Mouse (Mus musculus): ENCODE measurements at regions not wholly inside any gene's neighbourhood (a gene's known extent, or its start where the extent isn't known, plus 50 kb on each side); places are given as distances from the start of the nearest gene placed in this dataset.

DNA sequence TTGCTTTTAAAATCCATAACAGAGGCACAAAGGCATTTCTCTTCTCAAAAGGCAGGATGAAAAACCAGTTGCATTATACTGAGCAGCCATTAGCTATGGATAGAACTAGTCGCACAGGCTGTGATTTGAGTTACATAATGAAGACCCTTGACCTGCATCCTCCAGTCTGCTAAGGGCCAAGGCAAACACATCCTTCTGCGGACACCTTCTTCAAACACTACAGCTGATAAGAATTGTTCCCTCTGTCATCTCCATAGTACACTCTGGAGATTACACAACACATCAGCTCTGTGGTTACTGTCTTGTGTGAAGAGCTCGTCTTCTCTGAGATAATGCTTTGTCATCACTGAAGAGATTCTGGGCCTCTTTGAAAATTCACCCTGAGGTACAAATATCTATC, 307.3 kb upstream of the Clint1 start:
- no peak for ATAC-seq (replicated peaks in 1 of 2; ENCODE audit: insufficient read depth in 1 of 2, low FRiP score in 2 of 2, low TSS enrichment in 1 of 2, low read depth in 1 of 2, poor library complexity in 2 of 2, severe bottlenecking in 2 of 2)

DNA sequence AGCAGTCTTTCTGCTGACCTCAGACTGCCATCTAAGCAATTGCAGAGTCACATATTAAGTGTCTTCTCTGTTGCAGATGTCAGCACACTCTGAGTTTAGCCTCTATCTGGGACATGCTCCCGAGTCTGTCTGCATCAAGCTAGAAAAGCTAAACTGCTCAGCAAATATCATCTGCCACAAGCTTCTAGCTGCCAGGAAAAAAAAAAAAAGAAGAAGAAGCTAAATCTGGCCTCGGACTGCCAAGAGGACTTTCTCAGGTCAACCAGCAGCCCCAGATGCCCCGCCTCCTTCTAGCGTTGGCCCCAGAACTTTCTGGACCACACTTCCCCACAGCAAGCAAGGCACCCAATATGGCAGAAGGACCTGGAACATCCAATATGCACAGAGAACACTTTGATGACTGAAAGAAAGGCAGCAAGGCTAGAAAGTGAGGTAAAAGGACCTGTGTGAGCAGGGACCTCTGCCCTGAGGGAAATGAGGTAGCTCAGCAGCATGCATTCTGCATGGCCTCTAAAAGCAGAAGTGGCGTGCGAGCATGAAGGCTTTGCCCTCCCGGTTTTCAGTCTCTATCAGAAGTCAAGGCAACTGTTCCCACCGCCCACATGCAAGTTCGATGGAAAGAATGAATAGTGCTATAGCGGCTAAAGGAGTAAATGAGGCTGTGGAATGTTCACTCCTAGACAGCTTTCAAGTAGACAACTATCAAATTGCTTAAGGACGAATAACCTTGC, 305.8 kb upstream of the Clint1 start:
- peak; percentile 27 to 68; a peak in 1 of 4 replicates for ATAC-seq (replicated peaks in 1 of 2; ENCODE audit: insufficient read depth in 1 of 2, low FRiP score in 2 of 2, low TSS enrichment in 1 of 2, low read depth in 1 of 2, poor library complexity in 2 of 2, severe bottlenecking in 2 of 2)

DNA sequence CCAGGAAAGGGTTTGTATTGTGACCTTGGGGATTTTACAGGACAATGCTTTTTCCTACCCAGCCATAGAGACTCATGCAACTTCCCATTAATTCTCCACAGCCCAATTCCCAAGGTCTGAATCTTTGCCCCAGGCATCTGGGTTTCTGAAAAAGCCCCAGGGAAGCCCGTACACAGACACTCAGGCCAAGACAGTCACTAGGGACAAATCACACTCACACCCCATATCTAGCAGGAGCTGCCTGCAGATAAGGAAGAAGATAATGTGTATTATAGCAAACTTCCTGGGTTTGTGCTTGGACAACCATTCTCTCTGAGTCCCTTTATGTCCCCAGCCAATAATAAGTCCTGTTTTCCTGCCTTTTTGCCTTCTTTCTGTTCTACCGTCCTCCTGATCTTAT, 305.0 kb upstream of the Clint1 start:
- no peak for ATAC-seq (replicated peaks in 1 of 2; ENCODE audit: insufficient read depth in 1 of 2, low FRiP score in 2 of 2, low TSS enrichment in 1 of 2, low read depth in 1 of 2, poor library complexity in 2 of 2, severe bottlenecking in 2 of 2)

DNA sequence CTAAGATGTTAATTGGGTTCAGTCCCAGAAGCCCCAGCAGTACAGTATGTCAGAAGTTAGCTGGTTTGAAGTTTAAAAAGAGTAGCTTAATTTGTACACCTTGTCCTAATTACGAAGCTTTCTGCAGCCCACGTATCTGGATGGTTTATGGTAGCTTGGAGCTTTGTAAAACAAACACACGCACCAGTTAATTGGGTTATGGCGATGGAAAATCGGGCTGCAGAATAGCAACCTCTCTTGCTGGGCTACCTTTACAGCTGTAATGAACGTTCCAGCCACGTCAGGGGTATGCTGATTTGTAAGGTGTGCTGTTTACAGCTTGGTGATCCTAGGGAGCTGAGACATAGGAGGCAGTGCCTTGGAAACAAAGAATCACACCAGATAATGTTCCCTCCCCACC, 301.5 kb upstream of the Clint1 start:
- no peak for ATAC-seq (replicated peaks in 1 of 2; ENCODE audit: insufficient read depth in 1 of 2, low FRiP score in 2 of 2, low TSS enrichment in 1 of 2, low read depth in 1 of 2, poor library complexity in 2 of 2, severe bottlenecking in 2 of 2)

DNA sequence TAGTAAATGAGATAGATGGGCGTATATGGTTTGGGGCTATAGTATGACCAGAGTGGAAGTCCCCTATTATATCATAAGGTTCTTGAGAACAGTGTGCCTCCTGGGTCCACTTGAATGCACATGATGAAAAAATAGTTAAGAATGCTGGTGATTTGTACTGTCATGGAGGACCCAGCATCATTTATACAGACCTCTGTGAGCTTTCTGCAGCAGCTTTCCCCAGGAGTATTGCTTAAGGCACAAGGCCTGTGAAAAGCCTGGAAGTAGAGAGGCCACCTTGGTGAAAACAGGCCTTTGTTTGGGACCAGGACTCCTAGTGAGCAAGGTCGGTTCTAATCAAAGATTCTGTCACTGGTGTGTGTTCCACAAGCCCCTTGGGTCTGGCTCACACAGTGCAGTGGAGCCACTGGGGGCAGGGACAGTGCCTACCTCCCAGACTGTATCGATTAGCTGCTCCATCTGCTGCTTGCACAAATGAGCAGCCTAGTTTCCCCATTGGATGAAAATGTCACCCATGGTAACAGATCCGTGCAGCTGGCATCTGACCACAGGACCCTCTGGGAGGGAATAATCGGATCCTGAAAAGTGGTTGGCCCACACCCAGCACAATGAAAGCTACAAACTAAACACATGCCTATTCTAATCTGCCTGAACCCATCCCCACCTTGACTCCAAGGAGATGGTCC, 274.2 kb upstream of the Clint1 start:
- no peak for ATAC-seq (replicated peaks in 1 of 2; ENCODE audit: insufficient read depth in 1 of 2, low FRiP score in 2 of 2, low TSS enrichment in 1 of 2, low read depth in 1 of 2, poor library complexity in 2 of 2, severe bottlenecking in 2 of 2)

DNA sequence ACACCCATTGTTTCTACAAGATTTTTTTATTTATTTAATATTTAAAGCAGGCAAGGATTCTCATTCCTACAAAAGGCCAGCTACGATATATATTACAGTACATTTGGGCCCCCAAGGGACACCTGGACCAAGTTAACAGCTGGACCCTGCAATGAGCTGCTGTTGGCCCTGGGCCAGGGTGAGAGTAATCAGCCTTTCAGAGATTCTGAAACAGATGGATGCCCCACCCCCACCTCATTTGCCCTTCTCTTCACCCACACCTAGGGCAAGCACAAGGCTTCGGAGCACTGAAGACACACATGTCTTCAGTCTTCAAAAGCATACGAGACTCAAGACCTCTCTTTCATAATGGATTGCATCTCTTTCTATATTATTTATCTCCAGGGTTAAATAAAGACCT, 259.5 kb upstream of the Clint1 start:
- no peak for ATAC-seq (replicated peaks in 1 of 2; ENCODE audit: insufficient read depth in 1 of 2, low FRiP score in 2 of 2, low TSS enrichment in 1 of 2, low read depth in 1 of 2, poor library complexity in 2 of 2, severe bottlenecking in 2 of 2)

DNA sequence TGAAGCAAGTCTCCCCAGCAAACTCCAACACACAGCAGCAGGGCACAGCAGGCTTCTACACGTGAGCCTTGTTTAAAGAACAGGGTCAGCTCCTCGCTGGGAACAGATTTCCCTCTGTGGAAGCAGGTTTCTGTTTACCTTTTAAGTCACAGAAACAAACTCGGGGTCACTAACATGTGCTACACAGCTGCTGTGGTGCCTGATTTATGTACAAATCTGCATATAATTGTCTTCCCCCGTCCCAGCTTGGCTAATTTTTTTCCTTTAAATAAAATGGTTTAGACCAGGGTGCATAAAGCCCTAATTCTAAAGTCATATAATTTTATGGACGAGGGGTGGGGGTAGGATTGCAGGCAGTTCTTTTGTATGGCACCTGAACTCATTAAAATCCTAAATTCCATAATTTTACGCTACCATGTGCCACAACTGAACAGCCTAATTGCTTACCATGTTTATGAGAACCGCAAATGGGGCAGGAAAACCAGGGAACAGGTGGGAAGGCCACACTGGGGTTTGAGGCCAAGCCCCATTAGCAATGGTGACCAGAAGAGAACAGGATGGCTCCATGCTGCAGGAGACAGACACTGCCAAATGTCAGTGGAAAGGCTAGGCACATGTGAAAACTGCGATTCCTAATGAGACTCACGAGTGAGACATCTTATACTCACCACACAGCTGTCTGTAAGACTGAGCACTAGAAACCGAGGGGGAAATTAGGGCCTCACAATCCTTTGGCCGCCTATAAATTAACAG, 258.8 kb upstream of the Clint1 start:
- ATAC-seq (replicated peaks in 1 of 2; ENCODE audit: insufficient read depth in 1 of 2, low FRiP score in 2 of 2, low TSS enrichment in 1 of 2, low read depth in 1 of 2, poor library complexity in 2 of 2, severe bottlenecking in 2 of 2), result no peak

DNA sequence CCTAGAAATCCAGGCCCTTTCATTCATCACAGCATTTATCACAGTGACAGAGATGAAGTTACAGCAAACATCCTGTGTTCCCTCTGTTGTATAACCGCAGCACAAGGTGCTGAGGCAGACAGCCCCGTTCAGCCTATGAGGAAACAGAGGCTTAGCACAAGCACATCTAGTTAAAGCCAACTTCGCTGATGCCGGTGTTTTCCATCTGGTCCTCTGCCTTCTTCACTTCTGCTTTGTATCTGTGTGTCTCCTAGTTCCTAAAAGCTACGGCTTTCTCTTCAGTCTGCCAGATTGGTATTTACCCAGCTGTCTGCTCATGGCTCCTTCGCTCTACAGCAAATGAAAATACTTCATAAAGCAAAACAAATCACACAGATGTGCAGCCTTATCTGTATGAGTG, 256.5 kb upstream of the Clint1 start:
- ATAC-seq (replicated peaks in 1 of 2; ENCODE audit: insufficient read depth in 1 of 2, low FRiP score in 2 of 2, low TSS enrichment in 1 of 2, low read depth in 1 of 2, poor library complexity in 2 of 2, severe bottlenecking in 2 of 2), result no peak

DNA sequence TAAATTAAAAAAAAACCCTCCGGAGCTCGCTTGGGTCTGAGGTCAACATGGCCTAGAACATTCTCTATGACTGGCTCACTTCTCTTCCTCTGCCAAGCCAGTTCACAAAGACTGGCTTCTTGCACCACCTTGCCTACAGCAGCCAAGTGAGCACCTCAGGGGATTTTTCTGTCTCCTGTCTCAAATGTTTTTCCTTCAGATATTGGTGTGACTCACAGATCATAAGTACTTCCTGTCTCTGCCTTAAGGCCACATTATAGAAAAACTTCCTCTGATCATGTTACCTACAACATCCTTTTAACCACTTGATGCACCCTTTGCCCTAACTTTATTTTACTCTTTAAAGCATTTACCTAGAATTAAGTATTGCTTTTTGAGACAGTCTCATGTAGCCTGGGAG, 230.0 kb upstream of the Clint1 start:
- no peak for ATAC-seq (replicated peaks in 1 of 2; ENCODE audit: insufficient read depth in 1 of 2, low FRiP score in 2 of 2, low TSS enrichment in 1 of 2, low read depth in 1 of 2, poor library complexity in 2 of 2, severe bottlenecking in 2 of 2)

DNA sequence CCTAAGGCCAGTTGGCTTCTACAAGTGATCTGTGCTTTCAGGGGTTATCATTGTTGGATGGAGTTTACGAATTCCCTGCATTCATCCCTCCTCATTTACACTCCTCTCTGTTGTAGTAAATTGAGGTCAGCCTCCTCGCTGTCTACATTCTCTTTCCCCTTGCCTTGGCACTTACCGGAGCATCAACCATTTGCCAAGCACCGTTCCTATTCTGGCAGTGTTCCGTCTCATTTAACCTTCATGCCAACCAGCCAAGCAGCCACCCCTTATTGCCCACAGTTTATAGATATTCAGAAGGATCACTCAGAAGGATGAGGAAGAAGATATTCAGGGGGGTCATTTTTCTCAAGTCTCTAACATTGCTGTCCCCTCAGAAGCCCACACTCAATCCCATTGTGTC, 229.2 kb upstream of the Clint1 start:
- ATAC-seq (replicated peaks in 1 of 2; ENCODE audit: insufficient read depth in 1 of 2, low FRiP score in 2 of 2, low TSS enrichment in 1 of 2, low read depth in 1 of 2, poor library complexity in 2 of 2, severe bottlenecking in 2 of 2), result no peak

DNA sequence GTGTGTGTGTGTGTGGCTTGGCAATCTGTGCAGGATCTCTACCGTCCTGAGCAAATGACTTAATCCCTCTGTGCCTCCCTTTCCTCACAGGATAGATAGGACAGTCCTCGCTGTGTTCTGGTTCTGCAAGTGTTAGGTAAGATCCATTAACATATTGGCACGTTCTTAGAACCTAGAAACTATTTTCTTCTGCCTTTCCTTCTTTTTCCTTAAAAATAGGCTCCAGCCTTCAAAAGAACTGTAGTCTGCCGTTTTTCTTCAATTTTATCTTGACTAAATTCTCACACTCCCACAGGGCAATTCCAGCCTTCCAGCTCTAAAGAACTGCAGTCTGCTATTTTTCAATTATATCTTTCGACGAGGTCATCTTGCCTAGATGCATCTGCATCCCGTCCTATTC, 227.6 kb upstream of the Clint1 start:
- ATAC-seq (replicated peaks in 1 of 2; ENCODE audit: insufficient read depth in 1 of 2, low FRiP score in 2 of 2, low TSS enrichment in 1 of 2, low read depth in 1 of 2, poor library complexity in 2 of 2, severe bottlenecking in 2 of 2), result no peak

DNA sequence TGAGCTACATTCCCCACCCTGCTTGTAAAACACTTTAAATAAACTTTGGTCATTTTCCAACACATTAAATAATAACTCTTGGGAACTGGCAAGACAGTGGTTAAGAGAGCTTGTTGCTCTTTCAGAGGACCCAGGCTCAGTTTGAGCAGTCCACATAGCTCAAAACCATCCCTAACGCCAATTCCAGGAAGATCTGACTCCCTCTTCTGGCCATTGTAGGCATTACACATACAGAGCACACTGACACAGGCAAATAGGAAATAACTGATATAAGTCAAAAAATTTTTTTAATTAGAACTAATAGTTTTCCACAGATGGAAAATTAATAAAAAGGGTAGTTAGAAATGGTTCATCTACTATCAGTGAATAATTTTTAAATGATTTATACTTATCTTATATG, 222.6 kb upstream of the Clint1 start:
- no peak for ATAC-seq (replicated peaks in 1 of 2; ENCODE audit: insufficient read depth in 1 of 2, low FRiP score in 2 of 2, low TSS enrichment in 1 of 2, low read depth in 1 of 2, poor library complexity in 2 of 2, severe bottlenecking in 2 of 2)

DNA sequence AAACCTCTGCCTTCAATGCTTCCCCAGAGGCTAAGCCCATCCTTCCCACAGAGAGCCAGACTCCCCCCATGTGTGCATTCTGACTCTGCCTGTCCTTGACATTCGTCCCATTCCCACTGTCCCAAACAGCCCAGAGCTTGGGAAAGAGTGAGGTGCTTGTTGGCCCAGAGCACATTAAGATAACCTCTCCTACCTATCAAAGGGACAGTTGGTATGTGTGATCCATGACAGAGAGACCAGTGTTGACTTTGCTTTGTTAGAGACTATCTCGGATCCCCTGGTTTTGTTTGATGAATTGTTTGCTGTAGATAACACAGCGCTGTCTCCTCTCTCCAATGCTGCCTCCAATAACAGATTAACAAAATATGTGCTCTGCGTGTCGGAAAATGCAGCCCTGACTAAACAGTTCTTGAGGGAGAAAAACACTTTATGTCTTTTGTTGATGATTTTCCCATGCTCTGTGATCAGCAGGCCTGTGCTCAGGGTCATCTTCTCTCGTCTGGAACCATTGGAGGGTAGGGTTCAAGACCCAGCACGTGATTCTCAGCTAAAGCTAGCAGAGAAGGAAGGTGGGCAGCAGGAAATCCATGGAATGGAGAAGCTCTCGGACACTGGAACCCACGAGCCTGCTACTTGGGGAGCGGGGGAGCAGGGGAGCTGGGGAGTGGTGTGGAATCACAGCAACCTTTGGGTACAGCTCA, 217.2 kb upstream of the Clint1 start:
- no peak for ATAC-seq (replicated peaks in 1 of 2; ENCODE audit: insufficient read depth in 1 of 2, low FRiP score in 2 of 2, low TSS enrichment in 1 of 2, low read depth in 1 of 2, poor library complexity in 2 of 2, severe bottlenecking in 2 of 2)

DNA sequence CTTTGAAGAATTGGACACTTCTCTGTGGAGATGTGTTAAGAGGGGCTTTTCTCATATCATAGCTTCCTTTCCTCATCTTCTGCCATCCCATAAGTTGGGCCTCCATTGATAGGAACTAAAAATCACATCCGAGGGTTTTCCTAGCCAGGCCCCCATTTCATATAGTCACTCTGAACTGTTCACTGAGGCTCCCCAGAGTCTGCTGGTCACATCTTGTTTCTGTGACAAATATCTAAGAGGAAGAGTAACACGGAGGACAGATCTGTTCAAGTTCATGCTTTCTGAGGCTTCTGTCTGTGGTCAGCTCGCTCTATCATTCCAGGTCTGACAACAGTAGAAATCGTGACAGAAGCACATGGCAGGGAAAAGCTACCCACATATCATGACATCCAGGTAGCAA, 216.0 kb upstream of the Clint1 start:
- ATAC-seq (replicated peaks in 1 of 2; ENCODE audit: insufficient read depth in 1 of 2, low FRiP score in 2 of 2, low TSS enrichment in 1 of 2, low read depth in 1 of 2, poor library complexity in 2 of 2, severe bottlenecking in 2 of 2), result no peak

DNA sequence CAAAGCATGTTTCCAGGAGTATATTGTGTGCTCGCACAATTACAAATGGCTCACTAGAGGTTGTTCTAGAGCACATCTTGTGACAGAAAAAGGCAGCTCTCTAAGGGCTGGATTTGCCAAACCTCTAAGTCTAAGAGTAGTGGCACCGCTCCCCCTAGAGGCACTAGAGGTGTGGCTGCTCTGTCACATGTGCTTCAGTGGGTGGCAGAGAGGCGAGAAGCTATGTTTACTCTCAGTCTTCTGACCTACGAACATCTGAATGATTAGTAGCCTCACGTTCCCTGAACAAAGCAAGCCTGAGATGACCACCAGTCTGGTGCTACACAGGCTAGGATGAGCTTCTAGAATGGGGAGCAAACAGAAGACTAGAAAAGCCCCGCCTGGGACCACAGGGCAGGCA, 212.6 kb upstream of the Clint1 start:
- ATAC-seq (replicated peaks in 1 of 2; ENCODE audit: insufficient read depth in 1 of 2, low FRiP score in 2 of 2, low TSS enrichment in 1 of 2, low read depth in 1 of 2, poor library complexity in 2 of 2, severe bottlenecking in 2 of 2), result no peak

DNA sequence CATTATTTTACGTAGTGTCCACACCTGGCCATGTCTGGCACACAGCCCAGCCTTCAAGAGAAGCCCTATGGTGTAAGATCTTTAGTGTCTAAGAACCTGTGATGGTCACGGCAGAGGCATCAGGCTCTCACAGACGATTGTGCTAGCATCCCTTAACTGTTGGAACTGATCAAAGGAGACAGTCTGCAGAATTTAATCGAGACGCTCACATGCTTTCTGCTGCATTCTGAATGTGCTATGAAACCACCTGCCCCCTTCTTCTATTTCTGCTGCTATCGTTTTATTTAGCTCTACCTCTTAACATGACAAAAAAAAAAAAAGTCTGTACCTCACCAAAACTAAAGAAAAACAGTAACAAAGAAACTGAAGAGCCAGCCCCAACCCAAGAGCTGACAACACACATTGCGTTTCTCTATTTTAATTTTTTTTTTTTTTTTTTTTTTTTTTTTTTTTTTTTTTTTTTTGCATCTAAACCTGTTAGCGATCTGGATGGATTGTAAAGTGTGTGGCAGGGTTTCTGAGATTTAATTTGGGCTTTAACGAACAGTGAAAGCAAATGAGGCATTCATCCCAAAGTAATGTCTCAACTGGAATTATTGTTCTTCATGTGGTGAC, 209.6 kb upstream of the Clint1 start:
- ATAC-seq (replicated peaks in 1 of 2; ENCODE audit: insufficient read depth in 1 of 2, low FRiP score in 2 of 2, low TSS enrichment in 1 of 2, low read depth in 1 of 2, poor library complexity in 2 of 2, severe bottlenecking in 2 of 2), result no peak

DNA sequence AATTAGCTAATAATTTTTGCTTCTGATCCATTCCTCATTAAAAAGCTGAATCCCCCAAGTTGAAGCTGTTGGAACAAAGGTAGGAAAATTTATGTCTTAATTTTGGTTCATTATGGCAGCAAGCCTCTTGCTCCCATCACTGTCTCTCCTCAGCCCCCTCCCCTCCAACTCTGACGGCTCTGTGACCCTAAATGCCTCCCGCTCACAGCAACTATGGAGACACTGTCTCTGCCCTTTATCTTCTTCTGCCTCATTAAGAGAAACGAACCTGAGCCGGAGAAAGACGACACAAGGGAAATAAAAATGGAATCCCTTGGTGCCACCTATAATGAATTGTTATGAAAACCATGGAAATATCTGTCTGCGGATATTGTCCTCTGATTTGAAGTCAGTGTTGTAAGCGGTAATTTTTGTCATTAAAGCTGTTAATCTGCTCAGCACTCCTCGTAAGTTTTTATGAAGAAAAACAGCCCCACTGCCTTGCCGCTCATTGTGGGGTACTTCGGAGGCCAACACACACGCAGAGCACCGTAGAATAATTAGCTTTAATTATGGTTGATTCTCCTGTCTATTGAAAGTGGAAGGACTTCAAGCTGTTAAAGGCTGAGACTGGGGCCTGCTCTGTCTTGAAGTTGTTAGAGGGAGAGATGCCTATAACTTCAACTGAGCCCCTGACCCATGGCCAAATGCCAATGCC, 208.1 kb upstream of the Clint1 start:
- ATAC-seq (replicated peaks in 1 of 2; ENCODE audit: insufficient read depth in 1 of 2, low FRiP score in 2 of 2, low TSS enrichment in 1 of 2, low read depth in 1 of 2, poor library complexity in 2 of 2, severe bottlenecking in 2 of 2), result no peak

Measured in hematopoietic stem cell, adult 5-6 weeks (primary cell).